Mouse (Mus musculus) cerebellum, postnatal 4 days (tissue): Measurements from ENCODE around the gene Slc8a1.

Source experiments
- DNase-seq, 2 experiments: peaks; one replicate each; pipeline ENCODE4 v3.0.0; 2022; ENCODE audit warnings: low spot score in 2 of 2, mixed read lengths in 1 of 2

Slc8a1 gene

DNA sequence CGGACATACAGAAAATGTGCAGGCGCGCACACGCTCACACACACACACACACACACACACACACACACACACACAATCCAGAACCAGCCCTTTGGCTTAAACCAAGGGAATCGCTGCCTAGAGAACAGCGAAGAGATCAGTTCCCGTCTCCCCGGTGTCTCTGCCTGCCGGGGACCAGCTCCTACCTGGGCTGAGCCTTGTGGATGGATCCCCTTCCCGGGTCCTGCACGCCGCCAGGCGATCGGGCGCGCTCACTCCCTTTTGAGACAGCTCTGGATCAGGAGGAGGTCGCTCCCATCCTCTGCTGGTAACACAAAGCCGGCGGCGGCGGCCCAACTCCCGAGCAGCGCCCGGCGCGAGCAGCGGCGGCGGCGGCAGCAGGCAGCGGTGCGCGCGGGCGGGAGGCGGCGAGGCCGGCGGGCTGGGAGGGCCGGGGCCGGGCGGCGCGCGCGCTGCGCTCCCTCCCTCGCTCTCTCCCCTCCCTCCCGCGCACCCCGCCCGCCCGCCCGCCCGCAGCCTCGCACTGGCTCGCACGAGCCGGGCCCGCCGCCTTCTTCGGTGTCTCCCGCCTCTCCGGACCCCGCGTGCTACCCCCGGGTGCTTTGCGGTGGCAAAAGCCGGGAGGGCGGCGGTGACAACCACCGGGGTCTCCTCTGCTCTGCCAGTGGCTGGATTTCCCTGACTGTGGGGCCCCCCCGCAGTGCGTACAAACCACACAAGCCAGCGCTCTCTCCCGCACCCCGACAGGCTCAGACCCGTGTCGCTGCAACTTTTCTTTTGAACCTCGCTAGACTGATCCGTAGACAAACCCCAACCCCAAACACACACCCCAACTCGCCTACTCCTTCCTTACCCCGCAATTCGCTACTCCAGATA, 68.1 kb downstream of the Slc8a1 start:
- DNase-seq = peak; percentile 52 to 74

DNA sequence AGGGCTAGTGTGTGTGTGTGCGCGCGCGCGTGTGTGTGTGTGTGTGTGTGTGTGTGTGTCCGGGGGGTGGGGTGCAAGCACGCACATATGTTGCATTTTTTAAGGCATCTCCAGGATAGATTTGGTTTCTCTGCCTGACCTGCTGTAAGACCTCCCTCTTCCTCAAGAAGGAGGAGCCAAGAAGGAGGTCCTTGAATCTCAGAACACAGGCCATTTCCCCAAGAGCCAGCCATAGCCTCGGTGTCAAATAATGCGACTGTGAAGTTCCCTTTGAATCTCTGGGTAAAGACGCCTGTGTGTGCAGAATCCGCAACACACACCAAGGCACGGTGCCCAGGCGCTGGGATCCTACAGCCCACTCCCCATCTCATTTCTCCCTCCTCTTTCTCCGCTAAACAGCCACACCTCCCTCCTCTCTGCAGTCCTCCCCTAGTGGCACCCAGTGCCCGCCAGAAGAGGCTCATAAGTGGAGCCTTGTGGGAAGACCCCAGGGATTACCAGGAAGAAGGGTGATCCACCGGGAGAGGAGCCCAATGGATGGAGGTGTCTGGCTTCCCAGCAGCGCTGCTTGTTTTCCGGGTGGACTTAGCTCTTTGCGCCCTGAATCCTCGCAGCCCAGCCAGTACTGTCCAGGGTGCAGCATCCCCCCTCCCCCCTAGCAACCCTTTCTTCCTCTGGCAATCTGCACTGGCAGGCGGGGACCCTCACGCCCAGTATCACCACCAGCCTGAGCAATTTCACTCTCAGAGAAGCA, 68.9 kb downstream of the Slc8a1 start:
- DNase-seq = peak in 1 of 2 experiments; percentile 48

DNA sequence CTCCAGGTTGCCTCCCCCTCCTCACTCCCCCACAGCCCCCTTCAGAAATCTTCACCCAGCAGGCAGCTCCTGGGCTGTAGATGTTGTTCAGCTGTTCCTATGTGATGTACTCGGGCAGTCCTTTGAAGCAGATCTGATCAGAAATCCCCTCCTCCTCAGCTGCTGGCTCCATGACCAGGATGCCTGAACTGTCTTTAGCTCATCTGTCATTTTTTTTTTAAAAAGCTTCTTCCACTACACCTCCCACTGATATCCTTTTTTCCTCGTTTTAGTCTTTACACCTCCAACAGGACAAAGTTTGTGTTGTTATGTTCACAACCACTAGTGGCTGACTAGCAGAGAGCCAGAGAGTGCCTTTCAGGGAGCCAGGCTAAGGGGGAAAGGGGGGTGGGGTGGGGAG, 69.7 kb downstream of the Slc8a1 start:
- DNase-seq = no peak

DNA sequence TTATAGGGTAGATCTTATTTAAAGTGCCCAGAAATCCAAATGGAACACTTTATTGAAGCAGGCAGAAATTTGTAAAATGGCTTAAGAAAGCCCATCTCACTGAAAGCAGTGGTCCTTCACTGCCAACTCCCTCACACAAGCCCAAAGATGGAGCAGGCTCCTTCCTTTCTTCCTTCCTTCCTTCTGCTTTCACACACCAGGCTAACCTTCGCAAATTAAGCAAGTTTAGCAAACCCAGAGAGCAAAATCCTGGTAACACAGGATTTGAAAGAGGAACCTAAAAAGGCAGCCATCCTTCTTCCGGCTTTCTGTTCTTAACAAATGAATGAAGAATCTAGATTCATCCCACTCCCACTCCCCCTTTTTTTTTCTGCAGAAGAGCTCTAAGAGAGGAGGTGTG, 70.2 kb downstream of the Slc8a1 start:
- DNase-seq = no peak

DNA sequence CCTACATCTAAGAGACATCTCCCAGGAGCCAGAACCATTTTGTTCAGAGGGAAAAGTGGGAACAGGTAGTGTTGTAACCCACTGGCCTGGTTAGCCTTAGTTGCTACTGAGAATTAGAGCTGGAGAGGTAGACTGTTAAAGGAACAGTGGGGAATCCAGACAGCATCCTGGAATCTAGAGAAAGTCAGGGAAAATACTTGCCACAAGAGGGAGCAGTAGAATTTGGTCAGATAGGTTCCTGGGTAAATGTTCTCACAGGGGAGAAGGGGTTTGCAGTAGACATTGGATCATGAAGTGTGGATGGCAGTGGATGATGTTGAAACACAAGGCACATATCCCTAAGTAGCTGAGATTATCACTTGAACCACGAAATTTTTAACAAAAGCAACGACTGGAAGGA, 71.6 kb downstream of the Slc8a1 start:
- DNase-seq = no peak

DNA sequence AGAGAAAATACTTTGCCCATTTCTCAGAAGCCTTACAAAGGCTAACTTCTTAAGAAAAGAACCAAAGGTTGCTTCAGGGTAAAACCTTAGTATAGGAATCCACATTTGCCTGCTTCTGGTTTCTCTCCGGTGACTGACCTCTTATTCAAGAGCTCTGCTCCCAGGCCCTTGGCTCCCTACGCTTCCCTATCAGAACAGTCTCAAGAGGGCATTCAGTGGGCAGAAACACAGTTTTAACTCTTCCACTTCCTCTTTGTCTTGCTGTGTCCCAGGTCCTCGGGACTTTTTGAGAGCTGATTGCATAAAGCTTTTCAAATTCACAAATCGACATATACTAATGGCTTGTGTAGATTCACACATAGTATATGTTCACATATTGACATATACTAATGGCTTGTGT, 73.3 kb downstream of the Slc8a1 start:
- no peak for DNase-seq

DNA sequence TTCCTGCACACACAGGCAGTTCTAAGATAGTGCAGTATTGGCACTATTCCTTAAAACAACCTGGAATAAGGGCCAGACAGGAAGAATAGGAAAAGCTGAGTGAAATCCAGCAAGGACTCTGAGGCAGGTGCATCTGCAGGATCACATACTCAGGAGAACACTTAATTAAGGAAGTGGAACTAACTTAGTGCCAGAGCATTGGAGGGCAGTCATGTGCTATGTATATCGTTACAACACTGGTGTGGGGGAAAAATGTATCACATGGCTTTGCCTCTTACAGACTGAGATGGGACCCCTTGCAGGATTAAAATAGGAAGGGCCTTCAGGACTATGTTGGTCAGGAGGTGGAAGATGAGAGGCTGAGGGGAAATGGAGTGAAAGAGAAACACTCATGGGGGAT, 80.3 kb downstream of the Slc8a1 start:
- no peak for DNase-seq

DNA sequence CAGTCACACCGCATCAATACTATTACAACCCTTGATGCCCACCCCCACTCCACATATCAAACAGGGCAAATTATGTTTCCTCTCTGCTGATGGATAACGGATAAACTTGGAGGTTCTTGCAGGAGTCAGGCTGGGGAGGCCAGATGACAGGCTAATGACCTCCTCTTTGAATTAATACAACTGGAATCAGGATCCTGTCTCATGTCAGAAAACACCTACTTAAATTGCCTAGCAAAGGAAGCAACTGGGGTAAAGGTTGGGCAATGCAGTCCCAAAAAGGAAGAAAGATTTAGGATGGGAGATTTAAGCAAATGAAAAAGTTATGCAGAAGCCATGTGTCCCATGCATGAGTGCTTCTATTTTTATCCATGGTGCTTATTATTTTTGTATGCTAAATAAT, 83.6 kb downstream of the Slc8a1 start:
- no peak for DNase-seq

DNA sequence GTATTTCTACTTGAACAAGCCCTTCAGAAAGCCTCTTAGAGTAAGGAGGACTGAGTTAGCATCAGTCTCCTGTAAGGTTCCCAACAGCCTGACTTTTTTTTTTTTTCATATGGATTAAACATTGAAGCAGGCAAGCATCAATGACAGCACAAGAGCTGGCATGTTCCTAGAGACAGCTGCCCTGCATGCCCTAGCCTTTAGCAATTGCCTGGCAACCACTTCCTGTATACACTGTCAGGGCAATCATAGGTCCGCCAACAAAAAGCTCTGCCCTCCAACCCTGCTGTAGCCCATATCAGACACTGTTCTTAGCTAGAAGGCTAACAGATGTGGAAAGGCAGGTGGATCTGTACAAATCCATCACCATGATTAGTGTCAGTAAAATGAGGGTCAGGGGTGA, 85.2 kb downstream of the Slc8a1 start:
- DNase-seq = no peak

DNA sequence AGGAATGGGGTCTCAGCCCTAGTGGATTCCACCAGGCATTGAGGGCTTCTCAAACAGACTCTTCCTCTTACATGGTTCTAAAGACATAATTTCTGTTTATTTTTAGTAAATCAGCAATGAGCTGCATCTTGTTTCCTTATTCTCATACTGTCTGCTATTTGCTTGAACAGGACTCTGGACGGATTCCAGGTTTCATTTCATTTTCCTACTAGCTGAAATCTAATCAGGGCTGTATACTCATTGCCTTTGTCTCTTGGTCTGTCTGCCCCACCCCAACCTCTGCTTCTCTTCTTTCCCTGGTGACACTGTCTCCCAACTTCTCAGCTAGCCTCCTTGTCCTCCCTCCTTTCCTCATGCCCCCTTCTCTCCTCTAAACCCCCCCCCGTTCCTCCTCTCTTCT, 101.4 kb downstream of the Slc8a1 start:
- DNase-seq = no peak

DNA sequence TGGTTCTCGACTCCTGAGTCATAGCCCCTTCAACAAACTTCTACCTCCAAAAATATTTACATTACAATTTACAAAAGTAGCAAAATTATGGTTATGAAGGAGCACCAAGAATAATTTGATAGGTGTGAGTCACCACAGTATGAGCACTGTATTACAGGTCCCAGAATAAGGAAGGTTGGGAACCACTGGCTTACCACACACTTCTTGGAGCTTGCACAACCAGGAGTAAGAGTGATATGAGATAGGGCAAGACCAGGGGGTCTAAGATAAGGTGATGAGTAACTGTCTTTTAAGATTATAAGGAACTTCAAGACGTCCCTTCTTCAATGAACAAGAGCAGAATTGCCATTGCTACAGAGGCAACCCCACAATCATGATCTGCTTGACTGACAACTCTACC, 107.7 kb downstream of the Slc8a1 start:
- DNase-seq = no peak

DNA sequence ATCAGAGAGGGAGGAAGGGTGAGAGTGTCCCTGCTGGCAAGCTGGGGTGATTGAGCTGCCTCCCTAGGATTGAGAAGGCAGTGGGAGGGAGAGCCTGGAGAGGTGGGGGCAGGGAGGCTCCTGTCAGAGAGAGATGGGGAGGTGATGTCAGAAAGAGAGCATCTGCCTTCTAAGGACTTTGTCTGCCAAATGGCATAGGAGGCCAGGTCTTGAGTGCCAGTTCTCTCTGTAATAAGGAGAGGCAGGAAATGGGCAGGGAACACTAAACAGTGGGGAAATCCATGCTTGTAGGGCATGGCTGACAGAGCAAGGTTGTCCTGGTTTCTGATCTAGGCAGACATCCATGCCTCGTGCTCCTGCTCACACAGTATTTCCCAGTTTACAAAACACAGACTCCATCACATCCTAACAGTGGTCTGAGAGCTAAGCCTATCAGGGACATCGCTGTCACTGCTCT, 117.0 kb downstream of the Slc8a1 start:
- peak in 1 of 2 experiments; percentile 16 for DNase-seq

DNA sequence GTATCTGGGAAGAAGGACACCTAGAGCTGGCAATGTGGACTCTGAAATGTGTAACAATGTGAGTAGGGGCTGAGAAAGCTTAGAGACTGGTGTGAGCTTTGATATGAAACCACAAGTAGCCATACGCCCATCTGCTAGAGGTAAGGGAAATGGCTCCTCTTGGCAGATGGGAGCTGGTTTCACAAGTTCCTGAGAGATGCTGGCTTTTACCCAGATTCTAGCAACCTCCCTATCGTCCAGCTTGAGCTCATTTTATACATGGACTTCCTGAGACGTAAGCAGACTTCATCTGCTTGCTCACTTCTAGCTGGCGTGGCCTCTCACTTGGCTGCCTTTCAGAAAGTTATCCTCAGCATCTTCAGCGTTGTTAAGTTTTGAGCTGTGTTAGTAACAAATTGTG, 119.7 kb downstream of the Slc8a1 start:
- no peak for DNase-seq

DNA sequence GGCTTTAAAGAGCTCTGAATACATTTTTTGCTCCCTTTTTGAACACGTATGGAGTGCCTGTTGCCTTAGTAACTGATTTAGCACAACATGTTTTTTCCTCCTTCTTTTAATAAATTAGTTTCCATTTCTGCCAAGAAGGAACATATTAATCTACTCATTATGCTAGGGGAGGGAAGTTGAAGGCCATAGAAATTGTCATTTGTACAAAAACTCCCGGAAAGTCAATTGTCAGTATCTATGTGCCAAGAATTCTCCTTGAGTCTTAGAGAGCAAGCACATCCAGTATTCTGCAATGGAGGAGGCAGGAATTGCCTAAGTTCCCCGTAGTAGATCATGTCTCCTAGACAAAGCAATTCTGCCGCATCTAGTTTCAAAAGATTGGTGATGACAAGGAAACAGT, 121.9 kb downstream of the Slc8a1 start:
- no peak for DNase-seq

DNA sequence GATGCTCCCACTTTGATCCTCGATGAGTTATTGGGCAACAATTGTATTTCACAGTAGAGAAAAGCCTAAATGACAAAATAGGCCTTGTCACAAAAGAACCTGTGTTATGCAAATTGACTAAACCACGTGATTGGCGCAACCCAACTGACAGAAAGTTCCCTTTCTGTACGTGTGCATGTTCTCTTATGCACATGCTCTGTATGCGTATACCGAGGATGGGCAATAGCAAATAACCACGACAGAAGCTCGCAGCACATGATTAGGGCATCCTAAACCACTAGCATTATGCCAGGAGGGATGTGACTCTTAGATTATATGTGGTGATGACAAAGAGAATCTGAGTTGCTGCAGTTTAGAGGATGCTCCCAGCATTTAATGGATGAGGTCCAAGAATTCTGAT, 122.8 kb downstream of the Slc8a1 start:
- DNase-seq = no peak

DNA sequence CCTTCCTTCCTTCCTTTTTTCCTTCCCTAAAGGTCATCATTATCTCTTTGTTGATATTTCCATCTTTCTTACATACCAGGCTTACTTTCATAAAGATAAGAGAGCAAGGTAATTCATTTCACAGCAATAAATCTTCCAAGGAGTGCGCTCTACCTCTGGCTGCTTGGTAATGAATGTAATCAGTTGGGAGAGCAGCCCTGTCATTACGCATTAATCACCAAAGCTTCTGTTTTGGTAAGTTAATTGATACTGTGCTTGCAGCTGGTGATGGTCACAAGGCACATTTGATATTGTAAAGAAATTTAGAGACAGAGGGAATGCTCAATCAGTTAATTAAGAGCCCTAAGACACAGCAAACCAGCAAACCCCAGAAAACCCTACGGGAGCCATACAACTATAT, 130.7 kb downstream of the Slc8a1 start:
- no peak for DNase-seq

DNA sequence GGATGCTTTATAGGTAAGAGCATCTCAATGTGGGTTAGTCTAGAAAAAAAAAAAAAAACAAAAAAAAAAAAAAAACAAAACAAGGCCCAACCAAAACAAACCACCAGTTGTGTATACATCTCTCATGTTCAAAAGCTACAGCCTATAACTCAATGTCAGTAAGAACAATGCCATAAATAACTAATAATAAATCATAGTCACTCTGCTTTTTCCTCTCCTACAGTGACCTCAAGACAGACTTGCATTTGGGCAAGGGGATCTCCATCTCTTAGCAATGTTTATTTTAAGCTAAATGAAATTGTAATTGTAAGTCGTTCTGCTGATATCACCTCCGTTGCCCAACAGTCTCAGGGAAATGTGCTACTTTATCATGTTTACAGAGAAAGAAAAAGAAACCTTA, 132.1 kb downstream of the Slc8a1 start:
- DNase-seq = no peak

DNA sequence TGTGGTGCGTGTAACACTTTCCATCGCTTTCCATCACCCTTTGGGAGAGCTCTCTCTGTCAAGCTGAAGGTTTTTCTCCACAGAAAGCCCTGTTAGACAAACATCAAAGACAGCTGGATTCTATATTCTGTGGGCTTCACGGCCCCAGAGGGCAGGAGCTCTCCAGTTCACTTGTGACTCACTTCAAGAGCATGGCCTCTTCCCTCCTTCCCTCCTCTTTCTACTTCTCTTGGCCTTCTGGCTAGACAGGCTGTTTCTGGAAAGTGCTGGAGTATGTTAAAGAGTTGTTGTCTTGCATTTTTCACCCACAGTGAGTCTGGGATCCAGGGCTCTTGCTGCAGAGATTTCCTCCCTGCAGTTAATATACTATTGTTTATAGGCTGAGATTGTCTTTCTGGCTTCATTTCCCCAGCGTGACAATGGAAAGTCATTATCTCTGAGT, 132.9 kb downstream of the Slc8a1 start:
- no peak for DNase-seq

DNA sequence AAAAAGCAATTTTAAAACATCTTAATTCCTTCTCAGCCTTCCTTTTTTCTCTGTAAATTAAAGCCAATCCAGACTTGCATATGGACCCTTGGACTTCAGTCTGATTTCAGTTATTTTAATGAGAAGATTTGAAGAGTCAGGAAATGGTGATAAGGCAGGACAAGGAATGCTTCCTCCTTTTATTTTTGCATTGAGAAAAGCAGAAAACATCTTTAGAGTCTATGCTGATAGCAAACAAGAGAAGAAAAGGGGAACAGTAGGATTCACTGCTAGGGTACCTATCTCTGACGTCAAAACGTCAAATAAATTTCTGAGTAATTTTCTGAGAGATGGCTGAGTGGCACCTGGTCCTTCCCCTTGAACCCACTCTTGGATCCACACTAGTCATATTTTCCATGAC, 139.1 kb downstream of the Slc8a1 start:
- DNase-seq = no peak

DNA sequence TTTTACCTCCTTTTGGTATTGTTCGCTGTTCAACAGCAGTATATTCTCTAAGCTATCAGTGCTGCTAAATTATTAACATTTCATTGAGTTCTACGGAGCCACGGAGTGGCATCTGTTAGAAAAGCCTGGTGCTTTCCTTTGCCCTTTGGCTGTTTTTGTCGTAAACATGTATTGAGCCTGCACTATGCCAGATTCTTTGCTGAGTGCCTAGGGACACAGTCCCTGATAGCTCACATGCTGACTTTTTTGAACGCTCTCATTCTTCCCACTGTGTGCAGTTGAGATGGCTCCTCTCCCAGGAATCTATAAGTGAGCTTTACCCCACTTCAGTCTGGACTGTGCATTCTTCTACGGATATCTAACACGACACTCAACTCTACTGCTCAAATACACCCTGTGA, 148.4 kb downstream of the Slc8a1 start:
- DNase-seq = no peak

DNA sequence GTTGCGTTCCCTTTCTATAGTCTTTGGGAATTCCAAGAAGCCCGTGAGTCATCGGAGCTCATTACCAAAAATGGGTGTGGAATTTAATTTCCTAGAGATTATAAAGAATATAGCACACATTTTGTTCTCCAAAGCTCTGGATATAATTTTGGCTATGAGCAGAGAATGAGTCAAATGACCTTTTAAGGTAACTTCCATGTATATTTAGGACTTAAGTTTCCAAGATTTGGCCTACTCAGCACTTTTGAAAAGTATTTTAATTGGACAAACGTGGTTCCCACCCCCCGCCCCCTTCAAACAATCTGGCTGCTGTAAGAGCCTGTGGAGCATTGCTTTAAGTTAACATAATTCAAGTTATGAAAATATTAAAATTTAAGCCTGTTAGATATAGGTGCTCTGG, 151.4 kb downstream of the Slc8a1 start:
- DNase-seq = no peak

DNA sequence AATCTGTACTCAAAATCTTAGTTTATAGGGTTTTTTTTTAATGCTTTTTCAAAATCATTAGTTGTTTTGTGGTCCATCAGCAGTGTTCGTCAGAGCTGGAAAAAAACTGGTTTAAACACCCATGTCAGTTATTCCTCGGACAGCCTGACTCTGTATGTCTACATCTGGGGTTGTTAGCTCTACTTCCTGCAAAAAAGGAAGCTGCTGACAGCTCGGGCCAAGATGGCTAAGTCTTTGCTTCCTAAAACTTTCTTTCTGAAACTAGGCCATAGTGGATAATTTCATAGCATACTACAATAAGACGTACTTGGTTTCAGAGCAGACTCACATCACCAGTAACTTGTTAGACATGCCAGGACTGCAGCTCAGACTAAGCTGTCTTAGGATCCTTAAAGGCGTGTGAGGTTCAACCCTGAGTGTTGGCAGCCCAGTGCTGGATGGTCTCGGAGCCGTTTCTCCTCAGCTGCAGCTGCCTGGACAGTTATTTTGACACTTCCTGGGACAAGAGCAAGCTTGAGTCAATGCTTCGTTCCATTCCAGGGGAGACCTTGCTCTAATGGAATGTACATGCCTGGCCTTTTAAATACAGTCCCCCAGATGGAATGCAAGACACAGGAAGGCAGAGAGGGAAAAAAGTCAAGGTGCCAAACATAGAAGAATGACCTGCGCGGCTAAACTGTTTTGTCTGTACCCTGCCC, 158.3 kb downstream of the Slc8a1 start:
- DNase-seq = no peak
